Mouse (Mus musculus) kidney, postnatal 25 days (tissue): ENCODE measurements around the gene Nfe2.
A peak's percentile ranks its signal among the peaks of the same experiment; 100 is the strongest.

Experiments
- DNase-seq, 2 experiments: peaks; one replicate each; pipeline ENCODE4 v3.0.0; 2021; ENCODE audit warnings: mixed read lengths in 2 of 2

Gene Nfe2

DNA sequence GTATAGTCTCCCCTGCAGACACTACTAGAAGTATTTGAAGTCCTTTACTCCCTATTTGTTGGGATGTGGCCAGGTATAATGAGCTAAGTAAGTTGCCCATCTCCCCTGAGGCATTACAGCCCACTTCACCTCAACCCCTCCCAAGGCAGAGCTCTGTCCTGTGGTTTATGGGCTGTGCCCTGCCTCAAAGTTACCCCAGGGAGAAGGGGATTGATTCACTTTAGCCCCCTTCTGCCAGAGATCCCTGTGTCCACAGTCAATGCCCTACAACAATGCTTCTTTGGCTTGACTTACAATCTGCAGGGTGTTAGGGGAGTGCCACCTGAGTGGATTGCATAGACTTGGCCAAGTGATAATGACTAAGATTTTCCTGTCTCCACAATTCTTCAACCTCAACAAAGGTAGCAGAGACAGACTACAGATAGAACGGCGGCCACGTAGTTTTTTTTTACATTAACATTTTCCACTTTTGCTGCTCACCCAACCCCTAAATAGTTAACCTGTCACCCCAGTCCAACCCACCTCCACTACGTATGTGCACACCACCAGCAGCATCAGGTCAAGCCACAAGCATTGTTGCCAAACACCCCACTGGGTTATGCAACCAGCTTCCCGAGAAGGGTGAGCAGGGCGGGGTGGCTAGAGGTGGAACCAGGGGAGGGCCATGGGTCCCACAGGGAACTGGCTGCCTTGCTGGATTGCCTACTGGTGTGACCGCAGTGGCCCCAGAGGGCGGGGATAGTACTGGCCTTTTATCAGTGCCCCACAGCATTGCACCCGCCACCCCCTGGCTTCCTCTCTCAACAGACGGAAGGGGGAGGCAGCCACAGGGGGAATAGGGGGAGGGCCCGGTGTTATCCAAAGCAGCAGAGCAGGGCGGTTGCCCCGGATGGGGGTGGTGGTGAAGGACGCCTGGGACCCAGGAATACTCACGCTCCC, at the start of gene Nfe2:
Nfe2 (minus strand) TSS at position 614 of the 939 bp plus-strand sequence.
- peak; percentile 60 to 89 for DNase-seq

DNA sequence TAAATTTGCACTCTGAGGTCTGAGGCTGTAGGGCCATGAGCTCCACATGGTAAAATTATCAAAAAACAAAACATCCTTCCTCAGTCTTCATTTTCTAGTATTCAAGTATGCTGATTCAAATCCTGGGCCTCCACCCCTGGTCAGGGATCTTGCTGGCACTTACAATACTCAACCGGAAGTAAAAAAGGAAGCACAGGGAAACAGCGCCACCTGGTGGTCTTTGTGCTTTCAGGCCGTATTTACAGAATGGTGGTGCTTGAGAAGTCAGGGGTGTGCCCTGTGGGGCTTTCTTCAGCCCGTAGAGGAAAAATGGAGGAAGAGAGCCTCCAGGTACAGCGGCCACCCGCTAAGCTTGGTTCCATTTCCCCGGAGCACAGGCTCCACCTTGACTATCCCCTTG, 48.9 kb upstream of the Nfe2 start:
- peak; percentile 93 to 97 for DNase-seq

DNA sequence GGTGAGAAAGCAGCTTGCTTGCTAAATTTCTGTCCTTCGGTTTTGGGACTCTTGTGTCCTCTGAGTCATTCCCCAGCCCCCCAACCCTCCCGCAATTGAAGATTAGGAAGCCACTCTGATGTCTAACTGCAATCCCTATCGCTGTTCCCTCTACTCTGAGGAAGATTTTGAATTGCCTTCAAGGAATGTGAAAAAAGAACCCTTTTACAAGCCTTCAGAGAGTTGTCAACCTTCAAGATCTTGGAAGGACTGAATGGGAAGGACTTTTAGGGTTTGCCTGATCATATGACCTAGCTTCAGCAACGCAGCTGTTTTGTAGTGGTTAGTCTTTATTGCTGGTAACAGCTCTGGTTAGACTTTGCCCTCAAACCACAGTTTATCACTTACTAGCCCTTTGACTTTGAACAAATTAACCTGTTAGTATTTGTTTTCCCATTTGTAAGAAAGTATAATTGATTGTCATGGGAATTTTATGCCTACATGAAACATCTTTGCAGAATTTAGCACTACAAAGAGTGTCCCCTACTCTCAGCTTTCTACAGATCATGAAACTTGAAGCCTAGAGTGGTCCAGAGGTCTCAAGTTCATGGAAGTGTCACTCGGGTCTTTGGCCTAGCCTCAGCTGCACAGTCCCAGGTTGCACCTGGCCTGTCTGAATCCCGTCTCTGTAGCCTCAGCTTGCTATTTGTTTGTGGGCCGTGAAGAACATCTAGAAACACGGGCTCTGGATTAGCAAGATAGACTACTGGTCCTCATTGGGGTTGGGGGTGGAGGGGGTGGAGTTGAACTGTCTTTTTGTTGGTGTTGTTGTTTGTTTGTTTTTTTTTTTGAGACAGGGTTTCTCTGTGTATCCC, 47.8 kb upstream of the Nfe2 start:
- DNase-seq = peak; percentile 40 to 47

DNA sequence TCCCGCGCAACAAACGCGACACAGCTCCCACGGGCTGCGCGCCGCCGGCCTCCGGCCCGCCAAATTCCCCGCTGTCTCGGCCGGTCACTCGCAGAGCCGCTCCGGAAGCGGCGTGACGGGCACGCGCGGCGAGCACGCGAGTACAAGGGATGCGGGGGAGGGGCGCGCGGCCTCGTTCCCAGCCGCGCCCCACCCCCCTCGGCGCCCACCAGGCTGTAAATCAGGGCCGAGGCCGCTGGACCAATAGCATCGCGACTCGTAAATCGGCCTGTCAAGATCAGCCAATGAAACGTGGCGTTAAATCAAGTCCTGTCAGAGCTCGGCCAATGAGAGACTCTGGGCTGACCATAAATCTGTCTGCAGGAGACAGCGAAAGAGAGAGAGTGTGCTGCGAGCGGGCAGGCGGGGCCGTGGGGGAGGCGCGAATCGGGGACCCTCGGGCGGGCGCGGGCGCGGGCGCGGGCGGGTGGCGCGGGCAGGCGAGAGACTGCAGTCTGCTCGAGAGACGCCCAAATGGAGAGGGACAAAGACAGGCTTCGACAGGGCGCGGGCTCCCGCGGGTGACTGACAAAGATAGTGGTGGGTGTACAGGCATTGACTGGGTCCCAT, 47.0 kb upstream of the Nfe2 start:
- DNase-seq = peak; percentile 99

DNA sequence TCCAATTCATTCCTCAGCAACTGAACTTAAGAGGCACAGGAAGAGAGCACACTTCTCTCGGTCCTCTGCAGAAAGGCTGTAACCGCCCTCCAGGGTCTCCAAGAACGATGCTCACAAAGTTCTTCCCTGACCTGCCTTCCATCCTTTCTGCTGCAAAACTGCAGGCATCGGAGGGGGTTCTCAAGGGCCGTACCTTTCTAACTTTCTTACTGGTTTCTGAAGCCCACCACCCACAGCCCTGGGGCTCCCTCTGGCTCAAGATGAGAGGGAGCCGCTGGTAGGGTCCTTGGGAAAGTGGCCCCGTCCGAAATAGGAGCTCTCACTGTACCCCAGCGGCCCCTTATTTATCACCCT, 46.4 kb upstream of the Nfe2 start:
- DNase-seq = peak in 1 of 2 experiments; percentile 37

DNA sequence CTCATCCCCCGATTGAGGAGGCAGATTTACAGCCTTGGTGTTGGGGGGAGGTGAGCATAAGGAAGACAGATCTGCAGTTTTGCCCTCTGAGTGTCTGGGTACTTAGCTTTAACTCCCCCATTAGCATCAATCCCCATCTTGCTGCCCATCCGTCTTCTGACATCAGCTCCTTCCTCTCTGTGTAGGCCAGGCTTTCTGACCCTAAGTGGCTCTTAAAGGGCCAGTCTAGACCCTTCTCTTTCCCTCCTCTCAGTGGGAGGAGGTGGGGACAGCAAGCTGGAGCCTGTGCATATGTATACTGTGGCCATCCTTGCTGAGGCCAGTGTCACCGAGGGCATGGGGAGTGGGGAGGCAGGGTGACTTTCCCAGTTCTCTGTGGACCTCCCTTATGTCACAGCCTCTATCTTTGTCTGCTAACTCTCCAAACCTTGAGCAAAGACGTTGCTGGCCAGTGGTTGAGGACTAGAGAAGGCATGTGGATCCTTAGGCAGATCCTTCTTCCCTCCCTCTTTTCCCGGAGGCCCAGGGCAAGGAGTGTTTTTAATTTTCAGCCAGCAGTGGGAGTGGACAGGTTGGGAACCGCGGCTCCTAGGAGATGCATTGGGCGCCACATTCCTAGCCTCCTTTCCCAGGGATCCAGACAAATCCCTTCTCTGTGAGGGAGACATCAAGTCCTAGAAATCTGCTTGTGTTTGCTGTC, 45.9 kb upstream of the Nfe2 start:
- DNase-seq = no peak

DNA sequence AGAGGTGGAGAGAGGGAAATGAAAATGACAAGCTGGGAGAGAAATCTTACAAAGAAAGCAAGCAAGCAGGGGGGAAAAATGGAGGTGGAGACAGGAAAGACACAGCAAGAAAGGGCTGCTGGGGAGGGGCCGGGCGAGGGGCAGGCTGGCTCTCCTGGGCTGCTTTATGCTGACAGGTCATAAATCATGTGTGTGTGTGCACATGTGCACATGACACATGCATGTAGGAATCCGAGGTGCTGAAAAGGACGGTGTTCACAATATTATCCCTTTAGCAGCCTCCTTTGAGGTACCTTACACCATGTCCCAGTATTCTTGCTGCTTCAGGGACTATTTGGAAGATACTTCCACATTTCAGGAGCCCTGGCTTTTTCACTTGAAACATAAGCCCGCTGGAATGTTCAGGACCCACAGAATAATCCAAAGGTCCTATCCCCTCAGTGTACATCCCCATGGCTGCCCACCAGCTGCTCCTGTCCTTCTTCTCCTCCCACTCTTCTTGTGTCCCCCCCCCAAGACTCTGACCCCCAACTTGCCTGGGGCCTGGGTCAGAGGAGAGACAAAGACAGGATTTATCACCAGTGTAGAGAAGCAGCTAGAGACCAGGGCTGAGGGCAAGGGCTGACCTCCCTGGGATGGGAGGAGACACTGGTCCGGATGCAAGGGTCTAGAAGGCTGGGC, 44.3 kb upstream of the Nfe2 start:
- DNase-seq = peak in 1 of 2 experiments; percentile 38

DNA sequence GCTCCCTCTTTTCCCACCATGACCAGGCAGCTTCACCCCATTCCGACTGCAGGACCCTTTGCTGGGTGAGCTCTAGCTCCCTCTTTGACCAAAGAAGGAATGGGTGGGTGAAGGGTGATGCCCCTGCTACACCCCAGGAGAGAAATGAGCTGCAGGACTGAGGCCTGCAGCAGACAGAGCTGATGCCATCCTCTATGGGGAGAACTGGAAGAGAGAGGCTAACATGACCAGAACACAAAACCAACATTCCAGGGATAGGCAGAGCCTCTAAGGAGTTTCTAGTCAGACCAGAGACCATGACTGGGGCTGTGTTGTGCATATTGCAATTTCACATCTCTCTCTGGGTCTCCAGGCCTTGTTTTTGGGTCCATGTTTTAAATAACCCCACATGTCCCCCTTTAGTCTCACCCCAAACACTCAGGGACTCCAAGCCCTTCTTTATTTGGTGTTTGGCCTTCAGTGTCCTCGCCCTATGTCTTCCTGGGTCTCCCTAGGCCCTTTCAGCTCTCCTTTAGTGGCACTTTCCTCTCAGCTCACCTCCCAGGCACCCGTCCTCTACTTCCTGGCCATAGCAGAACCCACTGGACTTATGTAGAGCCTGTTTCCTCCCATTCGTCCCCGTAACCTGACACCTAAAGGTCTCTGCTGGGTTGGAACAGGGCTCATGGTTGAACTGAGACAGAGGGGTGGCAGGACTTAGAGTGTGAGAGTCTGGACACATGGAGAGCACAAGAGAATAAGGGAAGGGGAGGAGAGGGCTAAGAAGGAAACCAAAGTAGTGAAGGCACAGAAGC, 43.5 kb upstream of the Nfe2 start:
- peak in 1 of 2 experiments; percentile 33 for DNase-seq

DNA sequence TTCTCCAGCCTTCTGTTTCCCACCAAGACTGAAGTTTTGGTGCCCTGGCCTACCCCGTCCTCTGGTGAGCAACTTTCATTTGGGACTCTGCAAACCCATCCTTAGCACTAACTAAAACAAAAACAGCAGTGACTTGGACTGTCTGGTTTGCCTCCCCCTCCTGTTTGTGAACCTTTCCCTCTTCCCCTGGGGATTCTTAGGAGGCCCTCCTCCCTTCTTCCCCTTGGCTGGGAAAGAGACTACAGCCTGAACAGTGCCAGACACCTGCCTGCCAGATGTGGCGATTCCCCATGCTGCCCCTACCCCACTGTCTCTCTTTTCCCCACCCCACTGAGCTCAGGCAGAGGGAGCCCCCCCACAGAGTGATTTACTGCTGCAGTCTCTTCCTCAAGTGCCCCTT, 42.8 kb upstream of the Nfe2 start:
- DNase-seq = no peak

DNA sequence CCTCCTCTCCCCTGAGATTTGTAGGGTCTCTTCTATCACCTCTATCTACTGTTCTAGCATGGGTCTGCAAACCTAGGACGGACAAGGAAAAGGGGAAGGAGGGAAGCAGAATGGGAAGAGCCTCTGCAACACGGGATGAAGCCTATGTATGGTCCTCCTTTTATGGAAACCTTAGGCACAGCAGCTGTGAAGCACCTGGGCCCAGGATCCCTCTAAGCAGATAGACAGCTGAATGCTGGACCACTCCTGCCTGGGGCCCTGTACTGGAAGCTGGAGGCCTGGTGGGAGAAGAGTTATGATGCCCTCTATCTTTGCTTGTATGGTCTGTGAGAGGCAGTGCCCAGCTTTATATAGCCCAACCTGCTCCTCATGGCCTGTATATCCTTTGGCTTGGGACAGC, 42.4 kb upstream of the Nfe2 start:
- DNase-seq = no peak

DNA sequence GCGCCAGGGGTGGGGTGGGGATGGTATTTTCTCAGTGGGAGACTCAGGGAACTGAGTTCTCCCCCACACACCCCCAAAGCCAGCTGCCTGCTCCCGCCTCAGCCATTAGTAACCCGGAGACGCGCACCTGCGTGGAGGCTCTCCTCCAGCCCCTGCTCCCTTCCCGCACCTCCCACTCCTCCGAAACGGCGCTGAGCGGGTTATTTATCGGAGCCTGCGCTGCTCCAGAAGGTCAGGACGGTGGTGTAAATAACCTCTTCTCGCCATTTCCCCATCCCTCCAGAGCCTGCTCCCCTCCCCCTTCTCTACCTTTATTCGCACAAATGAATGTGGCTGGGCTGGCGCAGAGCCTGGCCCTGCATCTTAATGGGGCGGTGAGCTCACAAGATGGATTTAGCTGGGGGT, 41.9 kb upstream of the Nfe2 start:
- peak; percentile 38 to 66 for DNase-seq

DNA sequence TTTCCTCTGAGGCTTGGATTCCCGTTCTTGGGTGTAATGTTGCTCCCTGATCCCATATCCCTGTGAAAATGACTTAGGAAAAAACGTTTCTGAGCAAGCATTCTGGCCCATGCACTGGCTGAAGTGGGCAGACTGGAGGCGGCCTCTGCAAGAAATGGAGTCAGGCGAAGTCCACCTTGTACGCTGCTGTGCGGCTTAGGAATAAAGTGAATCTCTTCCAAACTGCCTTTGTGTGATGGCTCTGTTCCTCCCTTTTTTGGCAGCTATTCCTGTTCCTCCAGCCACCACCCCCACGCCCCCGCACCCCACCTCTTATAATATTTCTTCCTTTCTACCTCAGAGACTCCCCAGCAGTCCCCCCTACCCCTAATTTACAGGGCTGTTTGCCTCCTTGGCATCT, 41.4 kb upstream of the Nfe2 start:
- DNase-seq = no peak

DNA sequence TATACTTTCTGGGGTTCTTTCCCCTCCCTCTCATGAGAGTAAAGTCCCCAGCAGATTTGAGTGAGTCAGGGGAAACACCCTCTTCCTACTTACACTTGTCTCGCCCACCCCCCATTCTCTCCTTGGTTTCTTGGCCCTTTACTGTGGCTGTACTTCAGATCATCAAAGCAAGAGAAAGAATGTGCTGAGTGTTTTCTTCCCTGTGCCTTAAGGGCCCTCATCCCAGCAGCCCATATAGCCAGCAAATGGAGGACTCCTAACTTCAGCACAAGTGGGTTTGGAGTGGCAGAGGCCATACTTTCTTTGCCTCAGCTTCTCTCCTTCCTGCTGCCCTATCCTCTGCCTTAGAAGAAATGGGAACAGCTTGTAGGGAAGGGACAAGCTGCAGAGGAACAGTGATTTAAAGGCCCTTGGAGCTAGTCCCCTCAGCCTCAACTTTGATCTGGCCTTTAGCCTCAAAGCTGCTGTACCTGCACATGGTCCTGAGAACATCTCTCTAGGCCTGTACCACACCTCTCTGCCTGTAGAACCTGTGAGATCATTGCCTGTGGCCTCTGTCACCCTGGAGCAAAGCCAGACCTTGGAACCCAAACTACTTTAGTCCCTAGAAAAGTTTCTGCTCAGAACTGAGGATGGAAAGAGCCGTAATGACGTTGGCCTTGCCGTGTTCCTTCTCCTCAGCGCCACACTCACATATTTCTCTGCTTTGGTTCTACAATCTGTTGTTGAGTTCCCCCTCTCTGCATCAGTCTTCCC, 40.8 kb upstream of the Nfe2 start:
- no peak for DNase-seq

DNA sequence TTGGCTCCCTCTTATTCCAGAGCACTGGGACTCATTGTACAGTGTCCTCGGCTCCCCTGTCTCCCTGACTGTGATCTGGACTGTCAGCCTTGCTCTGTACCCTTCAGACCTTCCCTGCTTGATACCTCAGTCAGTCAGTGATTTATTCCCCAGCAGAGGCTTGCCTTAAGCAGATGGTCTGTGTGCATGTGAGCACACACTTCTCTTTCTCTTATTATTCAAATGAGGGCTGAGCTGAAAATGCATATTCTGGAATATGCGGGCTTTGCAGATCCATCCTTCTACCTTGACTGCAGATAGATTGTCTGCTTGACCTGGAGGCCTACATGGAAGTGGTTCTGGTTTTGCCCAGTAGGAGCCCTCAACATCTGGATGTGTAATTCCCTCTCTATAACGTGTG, 39.8 kb upstream of the Nfe2 start:
- DNase-seq = no peak

DNA sequence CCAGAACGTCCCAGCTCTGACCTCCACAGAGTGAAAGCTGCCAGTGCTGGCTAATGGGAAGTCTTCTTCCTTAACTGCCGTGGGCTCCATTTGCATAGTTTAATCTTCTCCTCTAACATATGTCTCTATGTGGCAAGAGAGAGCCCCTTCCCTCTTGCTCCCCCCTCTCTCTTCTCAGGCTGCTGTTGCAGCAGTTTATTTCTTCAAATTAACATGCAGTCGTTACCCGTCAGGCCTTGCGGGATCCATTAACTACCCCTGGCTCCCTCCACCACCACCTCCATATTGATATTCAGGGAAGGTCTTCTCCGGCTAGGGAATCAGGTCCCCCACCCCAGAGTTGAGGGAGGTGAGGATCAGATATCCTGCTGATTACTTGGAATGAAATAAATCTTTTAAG, 39.1 kb upstream of the Nfe2 start:
- no peak for DNase-seq

DNA sequence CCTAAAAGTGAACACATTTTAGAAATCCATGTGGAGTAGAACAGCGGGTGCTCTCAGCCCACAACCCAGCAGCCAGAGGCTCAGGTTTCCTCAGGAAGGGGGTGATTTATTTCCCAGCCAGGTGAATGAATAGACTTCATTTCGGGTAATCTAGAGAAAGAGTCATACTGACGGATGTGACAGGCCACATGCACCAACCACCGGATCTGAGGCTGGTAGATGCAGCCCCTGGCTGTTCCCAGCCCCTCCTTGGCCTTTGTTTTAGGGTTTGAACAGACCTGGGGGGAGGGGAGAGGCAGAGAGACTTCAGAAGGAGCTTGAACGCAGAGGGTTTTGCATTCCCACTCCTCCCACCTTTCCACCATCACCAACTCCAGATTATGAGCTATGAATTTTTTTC, 37.6 kb upstream of the Nfe2 start:
- no peak for DNase-seq

DNA sequence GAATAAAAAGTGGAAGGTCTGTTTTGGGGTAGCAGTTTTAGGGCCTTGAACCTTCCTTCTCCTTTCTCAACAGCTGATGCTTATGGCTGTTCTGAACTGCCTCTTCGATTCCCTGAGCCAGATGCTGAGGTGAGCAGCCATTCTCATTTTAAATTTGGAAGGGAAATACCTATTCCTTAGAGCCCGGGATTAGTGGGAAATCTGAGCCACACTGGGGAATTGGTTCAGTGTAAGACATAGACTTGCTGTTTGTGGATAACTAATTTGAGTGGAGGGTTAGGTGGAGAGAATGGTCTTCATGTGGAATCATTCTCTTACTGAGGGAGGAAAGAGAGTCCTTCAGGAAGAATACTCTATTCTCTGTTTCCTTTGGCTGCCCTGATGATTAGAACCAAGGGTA, 36.4 kb upstream of the Nfe2 start:
- DNase-seq = no peak

DNA sequence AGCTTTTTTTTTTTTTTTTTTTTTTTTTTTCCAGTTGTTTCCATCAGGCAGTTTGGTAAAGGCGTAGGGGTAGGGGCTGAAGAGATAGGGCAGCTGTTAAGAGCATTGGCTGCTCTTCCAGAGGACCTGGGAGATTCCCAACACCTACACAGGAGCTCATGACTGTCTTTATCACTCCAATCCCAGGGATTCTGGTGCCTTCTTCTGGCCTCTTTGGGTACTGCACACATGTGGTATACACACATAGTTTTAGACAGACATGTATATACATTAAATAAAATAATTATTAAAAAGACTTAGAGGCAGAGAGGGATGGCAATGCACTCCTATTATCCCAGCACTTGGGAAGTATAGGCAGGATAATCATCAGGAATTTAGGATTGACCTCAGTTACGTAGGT, 35.2 kb upstream of the Nfe2 start:
- no peak for DNase-seq

DNA sequence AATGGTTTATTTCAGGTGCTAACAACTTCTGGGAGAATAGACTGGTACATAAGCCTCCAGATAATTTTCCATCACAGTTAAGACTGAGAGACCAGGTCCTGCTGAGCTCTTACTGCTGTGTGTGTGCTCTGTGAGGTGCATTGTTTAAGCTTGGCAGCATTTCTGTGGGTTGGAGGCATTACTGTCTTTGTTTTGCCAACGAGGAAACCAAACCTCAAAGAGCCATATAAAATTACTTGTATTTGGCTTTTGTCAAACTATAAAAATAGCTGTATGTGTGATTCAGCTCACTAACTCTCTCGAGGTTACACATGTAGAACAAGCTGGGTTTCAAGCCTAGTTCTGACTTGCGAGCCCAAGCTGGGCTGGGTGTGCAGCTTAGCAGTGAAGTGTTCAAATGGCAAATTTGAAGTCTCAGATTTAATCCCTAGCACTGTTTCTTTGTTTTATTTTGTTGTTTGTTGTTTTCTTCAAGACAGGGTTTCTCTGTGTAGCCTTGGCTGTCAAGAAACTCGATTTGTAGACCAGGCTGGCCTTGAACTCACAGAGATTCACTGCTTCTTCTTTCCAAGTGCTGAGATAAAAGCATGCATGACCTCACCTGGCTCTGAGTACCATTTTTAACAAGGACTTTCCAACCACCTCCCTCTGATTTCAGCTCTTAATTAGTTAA, 34.6 kb upstream of the Nfe2 start:
- DNase-seq = no peak

DNA sequence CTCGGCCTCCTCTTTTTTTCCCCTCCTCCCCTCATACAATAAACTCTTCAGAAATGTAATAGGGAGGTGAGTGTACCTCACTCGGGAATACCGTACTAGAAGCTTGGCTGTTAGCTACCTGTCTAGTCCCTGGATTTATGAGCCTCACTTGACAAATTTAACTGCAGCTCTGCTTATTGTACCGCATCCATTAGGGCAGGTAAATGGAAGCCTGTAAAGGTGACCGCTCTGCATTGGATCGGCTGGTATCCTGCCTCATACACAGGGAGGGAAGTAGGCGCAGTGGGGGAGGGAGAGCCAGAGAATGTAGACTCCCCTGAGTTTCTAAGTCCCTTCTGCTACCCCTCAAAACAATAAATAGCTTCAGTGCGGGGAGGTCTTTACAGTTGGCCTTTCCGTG, 32.6 kb upstream of the Nfe2 start:
- DNase-seq = no peak
